Mouse (Mus musculus) kidney, postnatal 10 days (tissue): ENCODE results near the gene Itga9.

ENCODE experiments used
- DNase-seq: peaks from one replicate; pipeline ENCODE4 v3.0.0; 2021; ENCODE audit warnings: mixed read lengths

The Itga9 gene

GRCm38 (mm10) chr9:118885785-118886184 is 279.3 kb downstream of the Itga9 start:
- no peak for DNase-seq

GRCm38 (mm10) chr9:118887201-118887600 is 280.7 kb downstream of the Itga9 start:
- no peak for DNase-seq

- DNase-seq: no peak
These were observed 281.2 kb downstream of the Itga9 start for GRCm38 (mm10) chr9:118887734-118888133.

GRCm38 (mm10) chr9:118890149-118890548 is 283.7 kb downstream of the Itga9 start:
- DNase-seq: no peak

GRCm38 (mm10) chr9:118890645-118891044 is 284.2 kb downstream of the Itga9 start:
- peak; percentile 43 for DNase-seq

- peak; percentile 27 for DNase-seq
These were observed 284.6 kb downstream of the Itga9 start for GRCm38 (mm10) chr9:118891068-118891467.

- DNase-seq: peak; percentile 40
These were observed 285.1 kb downstream of the Itga9 start for GRCm38 (mm10) chr9:118891593-118891992.

- DNase-seq: no peak
These were observed 288.6 kb downstream of the Itga9 start for GRCm38 (mm10) chr9:118895101-118895500.

GRCm38 (mm10) chr9:118900677-118901076 is 294.2 kb downstream of the Itga9 start:
- DNase-seq: no peak

GRCm38 (mm10) chr9:118901917-118902316 is 295.4 kb downstream of the Itga9 start:
- DNase-seq: no peak

- DNase-seq: peak; percentile 90
These were observed 301.6 kb downstream of the Itga9 start for GRCm38 (mm10) chr9:118907934-118908620.

- no peak for DNase-seq
These were observed 306.6 kb downstream of the Itga9 start for GRCm38 (mm10) chr9:118913048-118913447.

- no peak for DNase-seq
These were observed 307.1 kb downstream of the Itga9 start for GRCm38 (mm10) chr9:118913613-118914012.

GRCm38 (mm10) chr9:118914589-118914988 is 308.1 kb downstream of the Itga9 start:
- DNase-seq: no peak

GRCm38 (mm10) chr9:118915290-118915689 is 308.8 kb downstream of the Itga9 start:
- peak; percentile 57 for DNase-seq

GRCm38 (mm10) chr9:118919672-118920186 is 313.2 kb downstream of the Itga9 start:
- peak; percentile 79 for DNase-seq

GRCm38 (mm10) chr9:118920798-118921515 is 314.5 kb downstream of the Itga9 start:
- peak; percentile 93 for DNase-seq

GRCm38 (mm10) chr9:118921926-118922325 is 315.4 kb downstream of the Itga9 start:
- no peak for DNase-seq

GRCm38 (mm10) chr9:118924554-118925085 is 318.1 kb downstream of the Itga9 start:
- DNase-seq: no peak

GRCm38 (mm10) chr9:118925286-118926110 is 319.0 kb downstream of the Itga9 start:
- peak; percentile 99 for DNase-seq

- DNase-seq: peak; percentile 76
These were observed 319.7 kb downstream of the Itga9 start, which contains the start of gene Ctdspl for GRCm38 (mm10) chr9:118926111-118926650. Gene Ctdspl (plus strand): TSS chr9:118926453.

GRCm38 (mm10) chr9:118926688-118927321 is 320.3 kb downstream of the Itga9 start:
- peak; percentile 71 for DNase-seq
